Mouse (Mus musculus): ENCODE measurements around the gene E130114P18Rik.

Gene E130114P18Rik

DNA sequence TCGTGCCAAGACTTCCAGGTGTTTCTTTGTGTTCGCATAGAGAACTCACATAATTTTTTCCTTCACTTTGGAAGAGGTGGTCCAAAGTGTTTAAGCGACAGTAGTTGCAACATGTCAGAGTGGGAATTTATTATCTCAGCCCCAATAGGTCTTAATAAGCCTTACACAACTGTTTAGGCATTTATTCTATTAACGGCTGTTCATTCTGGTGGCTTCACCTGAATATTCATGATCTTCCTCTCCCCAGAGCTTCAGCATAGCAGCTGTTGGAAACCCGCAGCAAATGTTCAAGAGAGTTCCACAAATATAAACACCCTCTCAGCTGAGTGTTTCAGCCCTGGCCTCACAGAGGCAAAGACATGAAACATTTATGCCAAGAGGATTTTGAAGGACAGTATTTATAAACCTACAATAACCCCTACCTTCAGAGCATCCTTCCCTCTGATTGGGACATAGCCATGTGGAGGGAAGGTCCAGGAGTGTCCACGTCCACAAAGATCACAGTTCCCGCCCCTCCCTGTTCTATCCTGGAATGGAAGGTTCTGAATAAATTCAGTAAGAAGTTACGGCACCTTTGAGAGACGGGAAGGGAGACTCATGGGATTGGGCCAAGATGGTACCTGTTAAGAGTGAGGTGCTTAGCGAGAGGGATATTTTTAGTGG lies 116.1 kb downstream of the E130114P18Rik start:
- DNase-seq (ENCODE audit: low read depth, low spot score) = no peak

DNA sequence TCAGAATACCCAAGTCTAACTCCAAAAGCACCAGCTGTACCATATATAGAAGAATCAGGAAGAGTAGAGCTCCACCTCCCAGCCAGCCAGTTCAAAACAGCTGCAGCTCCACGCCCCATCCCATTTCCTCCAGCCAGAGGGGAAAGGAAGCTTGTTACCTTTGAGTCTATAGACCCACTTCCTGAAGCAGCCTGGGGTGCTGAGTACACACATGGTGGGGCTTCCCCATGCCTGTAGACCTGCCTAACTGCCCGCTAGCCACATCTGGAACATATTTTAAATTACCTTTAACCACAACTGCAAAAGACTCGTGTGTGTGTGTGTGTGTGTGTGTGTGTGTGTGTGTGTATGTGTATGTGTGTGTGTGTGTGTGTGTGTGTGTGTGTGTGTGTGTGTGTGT lies 120.3 kb downstream of the E130114P18Rik start:
- peak; percentile 77 for DNase-seq (ENCODE audit: low read depth, low spot score)

DNA sequence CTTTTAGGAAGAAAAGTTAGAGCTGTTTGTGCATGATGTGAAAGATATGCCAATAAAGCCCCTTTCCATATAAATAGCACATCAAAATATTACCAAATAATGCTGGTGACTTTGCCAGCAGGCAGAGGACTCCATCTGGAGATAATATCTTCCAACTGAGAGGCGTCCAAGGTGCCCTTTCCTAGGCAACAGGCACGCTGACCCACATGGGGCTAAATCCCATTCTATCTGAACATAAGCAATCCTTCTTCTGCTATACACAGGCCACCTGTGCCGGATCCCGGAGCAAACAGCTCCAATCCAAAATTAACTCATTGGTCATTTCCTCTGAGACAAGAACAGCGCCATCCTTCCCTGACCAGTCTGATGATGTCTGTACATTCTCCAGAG lies 128.3 kb downstream of the E130114P18Rik start:
- no peak for DNase-seq (ENCODE audit: low read depth, low spot score)

DNA sequence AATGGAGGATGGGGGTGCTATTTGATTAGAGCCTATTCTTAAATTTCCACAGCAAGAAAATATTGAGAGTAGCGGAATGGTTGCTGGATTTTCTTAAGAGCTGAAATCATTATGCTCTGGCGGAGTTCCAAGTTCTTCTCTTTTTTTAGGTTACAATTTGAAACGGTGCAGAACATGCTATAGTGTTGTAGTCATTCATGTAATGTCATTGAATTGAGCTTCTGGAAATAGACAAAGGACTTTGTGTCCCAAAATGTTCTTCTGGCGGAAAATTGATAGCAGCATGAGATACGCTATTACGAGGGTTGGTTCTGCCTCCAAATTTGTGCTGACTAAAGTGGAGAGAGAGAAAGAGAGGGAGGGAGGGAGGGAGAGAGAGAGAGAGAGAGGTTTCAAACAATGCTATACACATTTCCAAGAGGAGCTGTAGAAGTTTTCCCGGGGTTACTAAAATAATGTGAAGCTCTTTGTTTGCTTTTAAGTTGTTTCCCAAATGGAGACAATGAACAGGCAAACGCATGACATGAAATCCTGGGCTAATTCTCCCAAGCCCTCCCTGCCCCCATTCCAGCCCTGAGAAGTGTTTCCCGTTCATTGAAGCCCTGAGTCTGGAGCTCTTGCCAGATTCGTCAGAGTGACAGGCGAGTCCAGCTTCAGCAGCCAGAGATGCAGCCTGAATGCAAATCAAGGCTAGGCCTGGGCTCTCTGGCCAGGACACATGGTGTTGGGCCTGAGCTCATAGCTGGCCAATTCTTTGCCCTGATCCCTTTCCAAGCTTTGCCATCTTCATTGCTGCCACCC lies 128.9 kb downstream of the E130114P18Rik start:
- DNase-seq (ENCODE audit: low read depth, low spot score) = no peak

DNA sequence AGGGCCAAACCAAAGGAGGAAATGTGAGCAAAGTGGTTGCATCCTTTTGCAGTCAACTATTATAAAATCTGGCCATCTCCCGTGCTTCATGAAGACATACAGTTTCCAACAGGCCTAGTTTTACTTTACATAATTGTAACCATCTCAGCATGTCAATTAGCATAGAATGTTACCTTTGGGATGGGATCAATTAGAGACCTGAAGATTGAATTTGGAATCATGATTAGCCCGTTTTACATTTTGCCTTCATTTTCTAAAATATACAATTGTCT lies 129.5 kb downstream of the E130114P18Rik start:
- DNase-seq (ENCODE audit: low read depth, low spot score) = no peak

DNA sequence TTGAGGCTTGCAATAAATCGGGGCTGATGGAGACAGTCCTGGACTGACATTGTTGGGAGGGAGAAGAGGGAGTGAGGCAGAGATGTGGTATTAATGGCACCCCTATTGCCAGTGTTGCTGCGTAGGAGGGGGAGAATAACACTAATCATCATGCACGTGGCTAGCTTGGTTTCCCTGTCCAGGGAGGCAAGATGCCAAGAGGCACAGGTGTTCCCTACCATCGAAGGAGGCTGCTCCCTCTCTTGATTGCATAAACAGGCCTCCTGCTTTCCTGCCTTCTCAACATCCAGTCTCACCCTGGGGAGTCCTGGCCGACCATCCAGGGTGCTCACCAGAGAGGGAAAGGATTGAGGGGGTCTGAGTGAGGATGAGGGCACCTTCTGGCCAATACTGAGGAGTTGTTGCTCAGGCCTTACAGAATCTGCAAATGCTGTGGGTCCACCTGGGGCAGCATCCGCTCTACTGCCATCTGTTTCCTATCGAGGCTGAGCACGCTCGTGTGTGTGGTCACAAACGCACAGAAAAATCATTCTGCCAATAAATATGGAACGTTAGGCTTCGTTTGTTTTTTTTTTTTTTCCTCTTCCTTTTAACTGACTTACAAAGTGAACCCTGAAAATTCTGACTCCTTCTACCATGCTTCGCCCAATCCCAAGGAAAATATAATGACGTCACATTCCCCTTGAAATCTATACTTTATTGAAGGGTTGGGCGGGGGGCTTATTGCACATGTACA lies 130.0 kb downstream of the E130114P18Rik start:
- no peak for DNase-seq (ENCODE audit: low read depth, low spot score)

DNA sequence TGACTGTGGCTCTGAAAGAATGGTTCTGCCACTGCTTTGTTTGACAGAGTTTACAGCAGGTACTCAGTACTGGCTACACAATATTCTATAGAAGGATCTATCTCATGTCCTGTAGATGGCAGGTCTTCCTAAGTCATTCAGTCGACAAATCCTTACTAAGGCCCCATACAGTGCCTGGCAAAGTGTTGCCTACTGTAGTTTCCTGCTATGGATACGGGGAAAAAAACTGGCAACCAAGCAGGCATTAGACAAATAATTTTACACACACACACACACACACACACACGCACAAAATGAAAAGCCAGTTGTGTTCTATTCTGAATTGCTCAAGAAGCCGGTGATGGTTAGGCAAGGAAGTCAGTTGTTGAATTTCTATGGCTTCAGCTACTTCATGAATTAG lies 130.6 kb downstream of the E130114P18Rik start:
- no peak for DNase-seq (ENCODE audit: low read depth, low spot score)

DNA sequence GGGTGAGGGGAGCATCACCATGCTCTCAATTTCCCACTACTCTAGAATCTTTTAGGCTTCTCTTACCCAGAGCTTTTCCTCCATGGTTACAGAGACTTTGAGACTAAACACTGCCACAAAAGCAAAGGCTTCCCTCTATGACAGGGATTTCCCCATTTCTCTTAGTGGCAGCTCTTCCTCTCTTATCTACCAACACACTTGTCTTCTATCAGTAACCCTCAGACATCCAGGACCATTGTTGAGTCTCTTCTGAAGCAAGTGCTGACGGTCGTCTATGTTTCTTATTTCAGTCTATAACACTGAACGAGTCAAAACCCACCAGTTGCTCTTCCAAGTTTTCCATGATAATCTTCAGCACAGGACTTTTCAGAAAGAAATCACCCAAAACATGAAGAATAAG lies 137.5 kb downstream of the E130114P18Rik start:
- no peak for DNase-seq (ENCODE audit: low read depth, low spot score)

DNA sequence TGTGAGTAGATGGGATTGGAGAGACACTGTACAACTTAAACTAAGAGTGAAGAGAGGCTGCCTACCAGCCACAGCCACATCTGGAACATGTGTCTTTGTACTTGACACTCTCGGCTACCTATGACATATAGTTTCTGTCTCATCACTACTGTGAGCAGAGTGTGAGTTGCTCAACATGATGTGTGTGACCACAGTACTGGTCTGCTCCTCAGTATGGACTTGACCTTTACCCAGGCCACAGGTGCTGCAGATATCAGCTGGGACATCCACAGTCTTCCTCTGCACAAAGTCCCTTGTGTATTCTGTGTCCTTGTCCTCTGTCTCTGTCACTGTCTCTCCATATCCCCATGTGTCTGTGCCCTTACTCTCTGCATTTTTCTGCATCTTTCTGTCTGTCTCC lies 141.3 kb downstream of the E130114P18Rik start:
- no peak for DNase-seq (ENCODE audit: low read depth, low spot score)

DNA sequence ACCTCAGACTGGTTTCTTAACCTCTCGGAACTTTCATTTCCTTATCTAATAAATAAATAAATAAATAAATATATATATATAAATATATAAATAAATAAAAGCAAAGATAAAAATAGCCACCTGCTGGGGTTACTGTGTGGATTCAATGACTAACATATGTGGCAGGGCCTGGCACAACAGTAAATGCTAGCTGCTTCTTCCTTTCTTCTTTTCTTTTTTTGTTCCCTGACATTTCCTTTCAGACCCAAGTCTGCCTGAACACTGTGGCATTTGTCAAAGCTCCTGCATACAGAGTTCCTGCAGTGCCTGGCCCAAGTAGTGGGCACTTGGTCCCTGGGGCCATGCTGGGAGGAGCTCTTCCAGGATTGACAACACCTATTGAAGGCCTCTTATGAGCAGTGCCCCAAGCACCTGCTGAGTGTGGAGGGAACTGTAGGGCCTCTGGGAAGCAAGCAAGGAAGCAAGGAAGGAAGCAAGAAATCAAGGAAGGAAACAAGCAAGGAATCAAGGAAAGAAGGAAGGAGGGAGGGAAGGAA lies 142.1 kb downstream of the E130114P18Rik start:
- no peak for DNase-seq (ENCODE audit: low read depth, low spot score)

DNA sequence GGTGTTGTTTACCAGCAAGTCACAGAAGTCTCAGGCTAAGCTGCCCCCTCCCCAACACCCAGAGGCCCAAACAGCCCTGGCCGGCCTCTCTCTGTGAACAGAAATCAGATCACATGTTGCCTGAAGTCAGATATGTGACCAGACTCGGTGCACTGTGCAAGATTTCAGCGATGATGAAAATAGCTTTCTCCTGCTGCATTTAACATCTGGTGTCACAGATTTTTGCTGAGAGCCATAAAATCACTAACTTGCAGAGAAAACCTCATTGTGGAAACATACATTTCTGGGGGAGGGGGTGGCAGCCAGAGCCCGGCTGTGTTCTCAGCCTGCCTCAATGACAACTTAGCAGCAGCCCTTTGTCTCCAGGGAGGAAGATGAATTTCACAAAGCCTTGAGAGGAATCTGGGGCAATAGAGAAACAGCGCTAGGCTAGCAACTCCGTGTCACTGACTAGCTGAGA lies 142.6 kb downstream of the E130114P18Rik start:
- no peak for DNase-seq (ENCODE audit: low read depth, low spot score)

DNA sequence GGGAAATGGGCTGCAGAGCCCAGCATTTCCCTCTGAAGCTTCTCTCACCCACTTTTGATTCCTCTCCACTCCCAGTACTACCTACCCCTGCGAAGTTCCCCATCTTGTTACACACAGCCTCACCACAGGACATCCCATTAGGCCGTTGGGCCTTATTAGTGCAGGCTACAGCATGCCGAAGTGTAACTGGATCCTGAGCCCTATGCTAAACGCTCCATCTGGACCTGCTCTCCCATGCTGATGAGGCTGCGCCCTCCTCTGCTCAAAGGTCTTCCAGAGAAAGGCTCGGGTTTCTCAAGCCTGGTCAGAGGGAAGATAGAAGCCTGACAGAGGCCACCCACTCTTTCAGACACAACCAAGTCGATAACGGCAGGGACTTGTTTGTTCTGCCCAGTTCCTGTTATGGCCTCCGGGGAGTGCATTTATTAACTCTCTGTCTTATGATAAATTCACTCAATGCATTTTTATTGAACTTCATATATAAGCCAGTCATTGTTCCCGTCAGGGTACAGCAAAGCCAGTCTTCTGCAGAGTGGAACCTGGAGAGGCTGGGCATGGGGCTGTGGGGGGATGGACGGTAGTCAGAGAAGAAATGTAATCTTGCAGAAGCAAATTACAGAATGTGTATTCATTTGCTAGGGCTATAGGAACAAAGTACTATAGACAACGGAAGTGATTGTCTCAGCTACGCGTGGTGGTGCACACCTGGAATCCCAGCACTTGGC lies 148.8 kb downstream of the E130114P18Rik start:
- no peak for DNase-seq (ENCODE audit: low read depth, low spot score)

DNA sequence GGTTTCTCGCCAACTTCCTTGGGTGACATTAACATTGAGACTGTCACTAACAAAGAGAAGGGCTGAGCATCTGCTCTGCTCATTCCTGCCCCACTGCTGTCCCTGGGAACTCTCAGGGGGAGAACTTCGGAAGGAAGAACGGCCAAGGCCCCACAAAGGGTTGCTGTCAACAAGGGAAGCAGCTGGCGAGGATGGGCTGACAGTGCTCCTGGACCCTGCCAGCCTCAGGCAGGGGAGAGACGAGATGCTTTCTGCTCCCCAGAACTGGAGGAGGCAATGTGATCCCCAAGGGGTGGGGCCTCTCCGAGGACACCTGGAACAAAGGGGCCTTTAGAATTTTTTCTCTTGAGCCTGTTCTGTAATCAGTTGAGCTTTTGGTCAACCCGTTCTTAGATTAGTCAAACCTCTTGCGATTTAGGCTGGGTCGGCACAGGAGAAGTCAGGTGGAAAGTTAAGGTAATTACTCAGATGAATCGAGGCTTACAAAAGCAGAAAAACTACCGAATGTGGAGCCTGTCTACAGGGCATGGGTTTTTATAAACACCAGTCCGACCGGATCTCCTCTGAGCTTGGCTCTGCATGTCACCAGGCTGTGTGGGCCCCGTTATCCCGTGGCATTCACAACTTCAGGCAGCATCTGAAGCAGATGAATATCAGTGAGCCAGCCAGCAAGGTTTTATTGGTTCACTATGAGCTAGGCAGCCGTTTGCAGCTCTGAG lies 151.7 kb downstream of the E130114P18Rik start:
- no peak for DNase-seq (ENCODE audit: low read depth, low spot score)

DNA sequence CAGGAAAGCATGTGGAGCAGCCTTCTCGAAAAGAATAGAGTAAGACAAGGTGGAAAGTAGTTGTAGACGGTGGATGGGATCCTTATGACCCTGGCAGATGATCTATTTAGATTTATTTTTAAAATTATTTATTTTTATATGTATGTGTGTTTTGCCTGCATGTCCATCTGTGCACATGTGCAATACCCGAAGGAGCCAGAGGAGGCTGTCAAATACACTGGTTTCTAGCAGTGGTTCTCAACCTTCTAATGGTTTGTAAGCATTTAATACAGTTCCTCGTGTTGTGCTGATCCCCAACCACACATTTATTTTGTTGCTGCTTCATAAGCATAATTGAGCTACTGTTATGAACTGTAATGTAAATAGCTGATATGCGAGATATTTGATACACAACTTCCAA lies 154.7 kb downstream of the E130114P18Rik start:
- DNase-seq (ENCODE audit: low read depth, low spot score) = no peak

DNA sequence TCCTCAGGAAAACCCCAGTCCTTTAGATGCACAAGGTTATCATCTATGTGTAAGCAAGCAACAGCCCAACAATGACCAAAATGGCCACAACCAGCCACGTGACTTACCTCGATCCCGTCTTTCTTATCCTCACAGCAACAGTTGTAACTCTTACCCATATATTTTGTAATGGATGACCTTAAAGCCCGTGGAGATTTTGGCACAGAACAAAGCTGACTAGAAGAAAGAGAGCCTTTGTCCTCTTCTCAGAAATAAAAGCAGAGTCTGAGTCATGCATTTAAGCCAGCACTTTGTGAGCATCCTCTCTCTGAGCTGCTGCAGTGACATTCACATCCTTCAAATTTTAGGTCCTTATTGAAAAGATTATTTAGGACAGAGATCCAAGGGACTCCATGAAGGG lies 156.1 kb downstream of the E130114P18Rik start:
- DNase-seq (ENCODE audit: low read depth, low spot score) = no peak

DNA sequence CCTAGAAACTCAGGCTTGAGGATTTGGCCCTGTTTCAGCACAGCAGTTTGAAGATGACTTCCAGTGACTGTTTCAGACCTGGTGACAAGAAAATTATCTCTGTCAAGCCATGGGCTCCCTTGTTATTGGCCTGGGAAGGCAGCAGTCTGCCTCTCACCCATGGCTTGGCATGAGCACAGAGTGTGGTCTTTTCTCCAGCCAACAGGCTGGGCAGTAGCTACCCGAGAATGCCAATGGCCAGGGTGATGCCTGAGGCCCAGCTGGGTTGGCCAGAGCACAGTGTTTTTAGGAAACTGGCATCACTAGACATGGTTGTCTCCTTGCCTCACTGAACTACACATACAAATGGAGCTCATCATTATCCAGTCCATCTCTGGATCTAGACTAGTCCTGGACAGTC lies 157.5 kb downstream of the E130114P18Rik start:
- DNase-seq (ENCODE audit: low read depth, low spot score) = no peak

DNA sequence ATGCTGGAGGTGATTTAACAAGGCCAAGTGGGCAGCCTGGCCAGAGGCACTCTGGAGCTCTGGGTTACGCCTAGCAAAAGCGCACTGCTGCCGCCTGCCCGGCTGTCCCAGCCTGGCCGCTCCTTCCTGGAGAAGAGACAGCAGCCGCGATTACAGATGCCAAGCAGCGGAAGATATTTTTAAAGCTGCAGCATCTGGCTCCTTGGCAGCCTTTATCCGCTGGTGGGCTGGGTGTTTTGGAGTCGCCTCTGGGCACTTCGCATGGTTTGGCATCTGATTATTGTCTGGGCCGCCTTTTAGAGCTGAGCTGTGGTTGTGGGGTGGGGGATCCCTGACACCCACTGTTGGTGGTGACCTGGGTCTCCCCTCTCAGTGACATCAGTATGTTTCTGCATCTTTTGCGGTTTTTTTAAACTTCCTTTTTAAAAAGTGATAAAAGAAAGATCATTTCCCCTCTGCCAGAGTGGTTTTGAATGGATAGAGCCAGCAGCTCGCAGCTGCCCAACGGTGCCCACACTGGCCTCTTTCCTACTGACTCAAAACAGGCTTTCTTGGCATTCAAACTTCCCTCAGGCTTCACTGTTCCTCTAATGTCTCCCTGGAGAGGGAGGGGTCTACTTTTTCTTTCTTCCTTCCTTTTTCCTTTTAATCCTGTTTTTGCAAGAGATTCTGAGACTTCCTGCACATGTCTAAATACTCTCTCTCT lies 159.1 kb downstream of the E130114P18Rik start:
- DNase-seq (ENCODE audit: low read depth, low spot score) = peak; percentile 11

DNA sequence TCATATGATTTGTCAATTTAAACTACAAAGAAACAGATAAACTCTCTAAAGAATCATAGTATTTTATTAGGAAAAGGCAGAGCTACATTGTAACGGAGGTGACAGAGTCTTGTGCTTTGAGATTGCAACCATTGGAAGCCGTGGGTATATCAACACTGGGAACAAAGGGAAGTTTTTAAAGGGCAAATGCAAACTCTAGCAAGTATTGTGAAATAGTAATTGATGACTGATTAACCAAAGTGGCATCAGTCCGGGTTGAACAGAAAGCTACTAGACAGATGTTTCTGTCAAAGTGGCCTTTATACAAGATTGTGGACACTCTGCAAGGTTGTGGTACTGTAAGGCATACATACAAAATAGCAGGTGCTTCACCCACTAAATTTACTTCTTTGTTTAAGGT lies 162.8 kb downstream of the E130114P18Rik start:
- DNase-seq (ENCODE audit: low read depth, low spot score) = no peak

DNA sequence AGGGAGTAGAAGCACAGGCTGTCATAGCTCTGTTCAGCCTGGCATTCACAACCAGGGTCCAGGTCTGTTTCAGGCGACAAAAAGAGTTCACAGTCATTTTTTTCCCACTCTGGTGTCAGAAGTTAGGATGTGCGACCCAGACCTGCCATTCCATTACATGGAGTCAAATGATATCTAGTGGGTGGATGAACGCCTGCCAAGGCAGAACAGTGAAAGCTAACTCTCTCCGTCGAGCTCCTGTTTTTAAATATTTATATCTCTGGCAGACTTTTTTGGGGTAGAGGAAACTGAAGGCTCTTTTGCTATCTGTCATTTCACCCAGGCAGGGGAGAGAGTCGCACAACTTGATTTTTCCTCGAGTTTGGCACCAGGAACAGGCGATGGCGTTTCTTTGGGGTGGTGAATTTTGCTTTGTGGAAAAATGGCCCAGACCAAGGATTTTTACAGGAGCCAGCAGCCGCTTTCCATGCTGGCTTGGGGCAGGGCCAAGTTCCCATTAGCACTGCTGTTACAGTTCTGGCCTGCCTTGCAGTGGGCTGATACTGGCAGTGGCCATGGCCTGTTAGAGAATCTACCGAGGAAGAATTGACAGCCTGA lies 166.5 kb downstream of the E130114P18Rik start:
- no peak for DNase-seq (ENCODE audit: low read depth, low spot score)
